Mouse (Mus musculus) limb, embryonic 10.5 days (tissue): Measurements from ENCODE around the gene Ankrd28. TPM values are rescaled to one million over a fixed set of nuclear protein-coding genes. Genes with fewer than 3 reads are reported as not detected.
"Not testable (repeated sequence)": the region's sequence is repeated elsewhere in the genome, so short reads cannot be mapped to it uniquely, and the experiment has no call there.

ENCODE experiments used
- DNase-seq: peaks from one replicate; pipeline ENCODE4 v3.0.0-alpha.2; 2017; ENCODE audit warnings: low spot score
- H3K27ac ChIP-seq: fragments of 300-500 bp; sonication (generic); 2 replicates; pipeline ENCODE4 v1.5.1; 2016; ENCODE audit warnings: mild to moderate bottlenecking
- H3K27me3 ChIP-seq: fragments of 300-500 bp; sonication (generic); 2 replicates; pipeline ENCODE4 v1.6.1; 2016; ENCODE audit warnings: low read depth, mild to moderate bottlenecking; ENCODE audit not compliant: poor library complexity, severe bottlenecking
- H3K36me3 ChIP-seq: fragments of 300-500 bp; sonication (generic); 2 replicates; pipeline ENCODE4 v1.6.1; 2016; ENCODE audit warnings: mild to moderate bottlenecking, moderate library complexity
- H3K4me1 ChIP-seq: fragments of 300-500 bp; sonication (generic); 2 replicates; pipeline ENCODE4 v1.6.1; 2016
- H3K4me3 ChIP-seq: fragments of 300-500 bp; sonication (generic); 2 replicates; pipeline ENCODE4 v1.5.1; 2016; ENCODE audit warnings: mild to moderate bottlenecking, moderate library complexity
- H3K9me3 ChIP-seq: fragments of 300-500 bp; sonication (generic); replicated peaks from 2 replicates; pipeline ENCODE4 v1.6.1; 2016; ENCODE audit warnings: mild to moderate bottlenecking
- WGBS: fragments of 180-500 bp; shearing (Covaris S2); methylation state at CpG from one replicate; pipeline ENCODE4 v1.1.7; 2016; 5-methylcytosine and 5-hydroxymethylcytosine counted together
- polyA plus RNA-seq: library from polyadenylated mRNA; unstranded; fragments of >200 nt; fragmentation: Nextera tagmentation; extraction: Ambion mirVana; gene quantifications from 2 replicates; pipeline ENCODE4 v1.2.1, GENCODE M21; 2016

Ankrd28 gene
- polyA plus RNA-seq, 1 experiment from 2014 or later, result 10.1 TPM

- Histone ChIP-seq H3K27ac (no peak overlapping the region), H3K27me3 (no peaks in the 10 kb centered on the region), H3K9me3 (no peaks in the 10 kb centered on the region), H3K4me1 (peaks cover 32% of the 10 kb centered on the region), H3K4me3 (no peak overlapping the region), H3K36me3 (no peaks in the 10 kb centered on the region)
- DNase-seq, result no peak
- WGBS, result 94% methylated on average over 5 of the region's 5 CpGs
These were observed 45.5 kb downstream of the Ankrd28 start for GRCm38 (mm10) chr14:31784975-31785374.

DNA sequence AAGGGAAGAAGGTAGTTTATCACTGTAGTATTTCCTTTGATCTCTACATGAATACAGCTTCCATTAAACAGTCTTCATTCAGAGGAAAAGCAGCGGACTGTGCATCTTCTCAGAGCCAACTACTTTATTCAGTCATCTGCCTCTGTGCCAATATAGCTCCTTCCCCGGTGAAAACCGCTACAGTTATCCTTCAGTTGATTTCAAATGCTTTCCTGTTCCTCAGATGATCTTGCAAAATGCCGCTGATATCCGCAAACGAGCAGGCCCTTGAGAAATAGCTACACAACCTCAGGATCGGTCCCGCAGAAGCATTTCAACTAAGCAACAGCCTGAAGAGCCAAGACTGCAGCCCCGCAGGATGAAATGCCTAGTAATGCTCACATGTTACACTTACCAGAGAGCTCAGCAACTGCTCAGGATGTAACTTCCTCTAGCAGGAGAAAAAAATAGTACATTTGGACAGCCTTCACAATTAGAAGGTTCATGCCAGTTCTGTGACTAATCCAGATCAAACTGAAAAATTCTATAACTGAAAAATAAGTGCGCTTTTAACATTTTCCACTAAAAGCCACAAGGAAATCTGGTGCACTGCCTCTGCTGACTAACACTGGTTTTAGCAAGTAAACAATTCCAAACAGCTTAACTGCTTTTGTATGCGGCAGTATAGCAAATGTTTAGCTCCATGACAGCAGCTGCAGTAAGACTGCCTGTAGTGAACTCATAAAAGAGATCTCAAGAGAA lies 49.0 kb downstream of the Ankrd28 start:
- H3K4me3 ChIP-seq, result peak overlapping the region; percentile 33
- peak overlapping the region; percentile 77 for H3K27ac ChIP-seq
- 53% methylated on average over 11 of the region's 11 CpGs for WGBS
- no peaks in the 10 kb centered on the region for H3K9me3 ChIP-seq
- no peaks in the 10 kb centered on the region for H3K36me3 ChIP-seq
- peaks cover 35% of the 10 kb centered on the region for H3K4me1 ChIP-seq
- no peaks in the 10 kb centered on the region for H3K27me3 ChIP-seq
- DNase-seq, result peak; percentile 40

- Histone ChIP-seq H3K27ac (peak overlapping the region; percentile 77), H3K4me1 (peaks cover 35% of the 10 kb centered on the region), H3K27me3 (no peaks in the 10 kb centered on the region), H3K4me3 (peak overlapping the region; percentile 33), H3K36me3 (no peaks in the 10 kb centered on the region), H3K9me3 (no peaks in the 10 kb centered on the region)
- WGBS, result 55% methylated on average over 11 of the region's 11 CpGs
- no peak for DNase-seq
These were observed 49.8 kb downstream of the Ankrd28 start for GRCm38 (mm10) chr14:31780412-31781233.

DNA sequence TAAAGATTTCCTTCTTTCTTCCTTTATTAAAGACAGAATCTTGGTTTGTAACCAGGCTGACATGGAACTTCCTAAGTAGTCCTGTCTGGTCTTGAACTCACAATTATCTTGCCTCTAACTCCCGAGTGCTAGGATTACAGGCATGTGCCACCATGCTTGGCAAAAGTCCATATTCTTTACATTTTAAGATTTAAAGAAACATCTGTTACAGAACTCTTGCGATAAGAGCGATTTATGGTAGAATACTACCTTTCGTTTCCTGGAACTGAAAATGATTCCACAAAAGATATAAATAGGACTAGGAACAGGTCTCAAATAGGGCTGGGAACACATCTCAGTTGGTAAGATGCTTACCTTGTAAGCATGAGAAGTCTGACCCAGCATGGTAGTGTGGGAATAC lies 56.9 kb downstream of the Ankrd28 start:
- WGBS, result 95% methylated on average over 4 of the region's 4 CpGs
- Histone ChIP-seq H3K9me3 (no peaks in the 10 kb centered on the region), H3K4me1 (peaks cover 10% of the 10 kb centered on the region), H3K36me3 (no peaks in the 10 kb centered on the region), H3K27ac (no peak overlapping the region), H3K27me3 (no peaks in the 10 kb centered on the region), H3K4me3 (no peak overlapping the region)
- no peak for DNase-seq

DNA sequence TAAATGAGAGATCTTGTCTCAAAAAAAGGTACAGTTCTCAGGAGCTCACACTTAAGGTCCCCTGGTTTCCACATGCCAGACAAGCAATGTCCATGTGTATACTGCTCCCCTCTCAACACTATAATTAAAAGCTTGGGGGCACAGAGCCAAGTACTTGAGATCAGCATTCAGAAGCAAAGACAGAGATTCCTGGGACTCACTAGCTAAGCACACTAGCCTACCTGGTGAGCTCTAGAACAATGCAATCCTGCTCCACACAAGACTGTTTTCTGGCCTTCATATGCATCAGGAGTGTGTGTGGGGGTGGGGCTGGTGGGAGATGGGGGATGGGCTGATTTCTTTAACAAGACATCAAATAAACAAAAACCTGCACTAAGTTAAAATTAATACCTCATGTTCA lies 58.2 kb downstream of the Ankrd28 start:
- no peaks in the 10 kb centered on the region for H3K27me3 ChIP-seq
- no peak for DNase-seq
- H3K36me3 ChIP-seq, result no peaks in the 10 kb centered on the region
- no peak overlapping the region for H3K27ac ChIP-seq
- no peak overlapping the region for H3K4me3 ChIP-seq
- H3K4me1 ChIP-seq, result peaks cover 10% of the 10 kb centered on the region
- no peaks in the 10 kb centered on the region for H3K9me3 ChIP-seq

DNA sequence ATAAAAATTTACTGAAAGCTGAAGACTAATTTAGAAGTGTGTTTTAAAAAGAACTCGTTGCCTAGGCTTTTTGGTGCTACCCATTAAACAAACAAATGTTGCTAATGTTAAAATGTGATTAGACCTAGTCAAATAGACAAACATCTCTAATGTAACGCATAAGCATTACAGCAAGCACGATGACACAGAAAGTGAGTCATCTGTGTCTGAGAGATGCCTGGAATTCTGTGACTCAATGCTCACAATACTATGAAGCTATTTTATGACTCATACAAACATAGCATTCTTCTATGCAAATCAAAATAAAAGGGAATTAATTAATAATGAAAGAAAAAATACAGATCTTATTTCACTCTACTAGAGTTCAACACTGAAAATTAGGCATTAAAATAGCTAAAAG lies 61.9 kb downstream of the Ankrd28 start:
- Histone ChIP-seq H3K4me3 (no peak overlapping the region), H3K9me3 (no peaks in the 10 kb centered on the region), H3K27ac (no peak overlapping the region), H3K36me3 (peaks cover 3% of the 10 kb centered on the region; the same call in 1 of the 2 replicates), H3K4me1 (peaks cover 10% of the 10 kb centered on the region), H3K27me3 (no peaks in the 10 kb centered on the region)
- DNase-seq, result no peak
- WGBS, result 95% methylated on average over 3 of the region's 3 CpGs

DNA sequence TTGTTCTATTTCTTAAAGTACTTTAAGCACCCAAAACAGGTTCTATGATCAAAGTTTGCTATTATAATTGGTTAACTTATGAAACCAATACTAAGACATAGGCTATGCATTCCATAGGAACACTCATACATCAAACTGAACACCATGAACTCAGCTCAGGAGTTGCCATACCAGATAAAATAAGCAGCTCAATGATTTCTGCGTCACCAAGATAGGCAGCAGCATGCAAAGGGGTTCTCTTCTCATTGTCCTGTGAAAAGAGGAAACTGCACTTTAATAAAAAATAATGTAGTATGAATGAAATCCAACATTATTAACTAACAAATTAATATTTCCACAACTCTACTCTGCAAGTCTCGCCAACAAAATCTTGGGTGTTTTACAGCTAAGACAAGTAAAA lies 66.4 kb downstream of the Ankrd28 start:
- WGBS, result 90% methylated on average over 2 of the region's 2 CpGs
- DNase-seq, result no peak
- H3K27ac ChIP-seq, result no peak overlapping the region

GRCm38 (mm10) chr14:31761727-31762126 lies 68.7 kb downstream of the Ankrd28 start:
- Histone ChIP-seq H3K4me1 (no peaks in the 10 kb centered on the region), H3K9me3 (no peaks in the 10 kb centered on the region), H3K36me3 (peaks cover 27% of the 10 kb centered on the region), H3K27me3 (no peaks in the 10 kb centered on the region), H3K4me3 (no peak overlapping the region), H3K27ac (no peak overlapping the region)
- DNase-seq, result no peak
- WGBS, result 96% methylated on average over 7 of the region's 7 CpGs

More for the DNA sequence above, 66.4 kb downstream of the Ankrd28 start:
- Histone ChIP-seq H3K4me3 (no peak overlapping the region), H3K4me1 (no peaks in the 10 kb centered on the region), H3K9me3 (no peaks in the 10 kb centered on the region), H3K27me3 (no peaks in the 10 kb centered on the region), H3K36me3 (peaks cover 27% of the 10 kb centered on the region)

DNA sequence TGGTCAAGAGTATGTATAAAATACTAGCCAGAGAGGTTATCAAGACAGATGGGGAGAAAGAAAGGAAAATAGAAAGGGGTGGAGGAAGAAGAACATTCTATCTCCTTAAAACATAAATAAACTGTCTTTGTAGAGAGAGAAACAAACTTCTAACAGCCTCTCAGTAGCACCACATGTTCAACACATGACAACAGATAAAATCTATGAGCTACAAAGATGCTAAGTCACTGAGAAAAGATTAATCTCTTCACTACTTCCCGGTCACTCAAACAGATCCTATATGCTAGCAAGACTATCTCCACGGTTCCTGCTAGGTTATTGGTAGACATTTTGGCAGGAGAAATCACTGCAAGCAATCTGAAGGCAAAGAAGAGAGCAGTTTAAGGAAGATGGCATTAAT lies 71.3 kb downstream of the Ankrd28 start:
- Histone ChIP-seq H3K4me1 (no peaks in the 10 kb centered on the region), H3K36me3 (peaks cover 39% of the 10 kb centered on the region), H3K27me3 (no peaks in the 10 kb centered on the region), H3K27ac (no peak overlapping the region), H3K9me3 (no peaks in the 10 kb centered on the region), H3K4me3 (no peak overlapping the region)
- no peak for DNase-seq
- 96% methylated on average over 2 of the region's 2 CpGs for WGBS

- not testable (repeated sequence) for H3K27me3 ChIP-seq, H3K4me1 ChIP-seq, H3K27ac ChIP-seq, H3K4me3 ChIP-seq, H3K9me3 ChIP-seq, DNase-seq
- 96% methylated on average over 3 of the region's 3 CpGs for WGBS
- H3K36me3 ChIP-seq, result peaks cover 37% of the 10 kb centered on the region
These were observed 72.0 kb downstream of the Ankrd28 start for GRCm38 (mm10) chr14:31758410-31758809.

- H3K9me3 ChIP-seq, result no peaks in the 10 kb centered on the region
- WGBS, result 87% methylated on average over 6 of the region's 6 CpGs
- peaks cover 31% of the 10 kb centered on the region for H3K36me3 ChIP-seq
- H3K4me3 ChIP-seq, result no peak overlapping the region
- H3K27ac ChIP-seq, result no peak overlapping the region
- H3K4me1 ChIP-seq, result no peaks in the 10 kb centered on the region
- DNase-seq, result no peak
- no peaks in the 10 kb centered on the region for H3K27me3 ChIP-seq
These were observed 82.1 kb downstream of the Ankrd28 start for GRCm38 (mm10) chr14:31748239-31748873.

DNA sequence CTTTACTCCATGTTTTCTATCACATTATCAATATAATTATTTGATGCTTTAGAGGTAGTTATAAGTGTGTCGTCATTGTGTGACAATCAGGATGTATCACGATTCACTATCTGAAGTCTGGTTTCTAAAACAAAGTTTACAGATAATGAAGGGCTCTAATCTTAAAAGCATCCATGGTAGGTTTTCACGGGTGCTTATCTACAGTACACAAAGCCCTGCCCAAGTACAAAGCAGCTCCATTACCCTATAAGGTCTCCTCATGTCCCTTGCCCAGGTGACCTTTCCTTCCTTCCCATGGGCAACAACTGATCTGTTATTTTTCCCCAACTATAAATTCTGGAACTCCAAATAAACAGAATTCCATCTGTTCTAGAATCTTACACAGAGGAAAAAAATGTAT lies 87.9 kb downstream of the Ankrd28 start:
- WGBS, result 96% methylated on average over 3 of the region's 3 CpGs
- Histone ChIP-seq H3K4me1 (no peaks in the 10 kb centered on the region), H3K9me3 (no peaks in the 10 kb centered on the region), H3K27me3 (no peaks in the 10 kb centered on the region), H3K27ac (no peak overlapping the region), H3K36me3 (peaks cover 56% of the 10 kb centered on the region), H3K4me3 (no peak overlapping the region)
- DNase-seq, result no peak

DNA sequence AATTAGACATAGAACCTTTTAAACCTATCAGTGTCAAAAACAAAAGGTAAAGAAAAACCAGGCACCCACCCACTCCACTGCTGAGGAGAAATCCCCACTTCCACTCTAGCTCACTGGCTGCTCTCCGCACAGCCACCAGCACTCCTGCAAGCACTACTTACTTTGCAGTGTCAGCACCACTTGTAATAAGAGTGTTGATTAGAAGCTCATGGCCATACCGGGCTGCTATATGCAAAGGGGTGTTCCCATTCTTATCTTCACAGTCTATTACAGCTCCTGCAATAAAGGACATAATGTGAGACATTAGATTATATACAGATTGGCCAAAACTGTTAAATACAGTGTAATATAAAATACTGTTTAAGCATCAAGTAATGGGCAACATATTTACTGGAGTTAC lies 95.6 kb downstream of the Ankrd28 start:
- Histone ChIP-seq H3K36me3 (peaks cover 42% of the 10 kb centered on the region), H3K9me3 (no peaks in the 10 kb centered on the region), H3K27ac (no peak overlapping the region), H3K27me3 (no peaks in the 10 kb centered on the region), H3K4me1 (no peaks in the 10 kb centered on the region), H3K4me3 (no peak overlapping the region)
- WGBS, result 93% methylated on average over 2 of the region's 2 CpGs
- DNase-seq, result no peak
